Mouse (Mus musculus) lung, postnatal 14 days (tissue): ENCODE results near the gene Pax9.

Experiments
- DNase-seq: peaks from one replicate; pipeline ENCODE4 v3.0.0; 2021

Pax9 gene

GRCm38 (mm10) chr12:56697785-56698184, 6.2 kb downstream of the Pax9 start:
- no peak for DNase-seq

GRCm38 (mm10) chr12:56698191-56698980, 6.8 kb downstream of the Pax9 start:
- no peak for DNase-seq

GRCm38 (mm10) chr12:56699351-56699750, 7.8 kb downstream of the Pax9 start:
- no peak for DNase-seq

GRCm38 (mm10) chr12:56699915-56700900, 8.6 kb downstream of the Pax9 start:
- no peak for DNase-seq

- DNase-seq = no peak
Observed at GRCm38 (mm10) chr12:56701004-56701403, 9.4 kb downstream of the Pax9 start.

- DNase-seq = no peak
Observed at GRCm38 (mm10) chr12:56717971-56718706, 26.6 kb downstream of the Pax9 start.

- no peak for DNase-seq
Observed at GRCm38 (mm10) chr12:56718707-56719051, 27.1 kb downstream of the Pax9 start.

- DNase-seq = no peak
Observed at GRCm38 (mm10) chr12:56727631-56728030, 36.1 kb downstream of the Pax9 start.

GRCm38 (mm10) chr12:56737104-56737503, 45.5 kb downstream of the Pax9 start:
- DNase-seq = no peak
